Mouse (Mus musculus): ENCODE measurements around the gene Utrn.

DNA sequence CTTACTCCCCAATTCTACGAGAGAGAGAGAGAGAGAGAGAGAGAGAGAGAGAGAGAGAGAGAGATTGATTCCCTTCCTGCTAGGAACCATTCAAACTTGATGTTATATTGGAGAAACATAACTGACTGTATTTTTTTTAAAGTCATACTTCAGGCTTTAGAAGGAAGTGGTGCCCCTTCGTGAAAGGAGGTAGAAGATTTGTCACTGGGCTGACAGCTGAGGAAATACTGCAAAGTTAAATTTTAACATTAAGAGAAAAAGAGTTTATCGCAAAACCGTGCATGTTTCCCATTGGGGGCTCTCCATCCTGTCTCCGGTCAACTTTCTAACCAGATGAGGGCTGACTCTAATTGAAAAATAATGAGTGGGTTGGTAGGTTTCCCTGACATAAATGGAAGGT is 310.4 kb downstream of the Utrn start:
- TF ChIP-seq POLR2A (IDR thresholded peaks at IDR 0.05; ENCODE audit: borderline replicate concordance, low read depth, low read length) (no peak), CTCF (IDR thresholded peaks at IDR 0.05; ENCODE audit: low read depth, low read length) (no peak)

All from bone marrow macrophage, adult 2 months (primary cell).